Comparison of ENCODE assay signal across 8 mouse cellular contexts in the genomic region with DNA sequence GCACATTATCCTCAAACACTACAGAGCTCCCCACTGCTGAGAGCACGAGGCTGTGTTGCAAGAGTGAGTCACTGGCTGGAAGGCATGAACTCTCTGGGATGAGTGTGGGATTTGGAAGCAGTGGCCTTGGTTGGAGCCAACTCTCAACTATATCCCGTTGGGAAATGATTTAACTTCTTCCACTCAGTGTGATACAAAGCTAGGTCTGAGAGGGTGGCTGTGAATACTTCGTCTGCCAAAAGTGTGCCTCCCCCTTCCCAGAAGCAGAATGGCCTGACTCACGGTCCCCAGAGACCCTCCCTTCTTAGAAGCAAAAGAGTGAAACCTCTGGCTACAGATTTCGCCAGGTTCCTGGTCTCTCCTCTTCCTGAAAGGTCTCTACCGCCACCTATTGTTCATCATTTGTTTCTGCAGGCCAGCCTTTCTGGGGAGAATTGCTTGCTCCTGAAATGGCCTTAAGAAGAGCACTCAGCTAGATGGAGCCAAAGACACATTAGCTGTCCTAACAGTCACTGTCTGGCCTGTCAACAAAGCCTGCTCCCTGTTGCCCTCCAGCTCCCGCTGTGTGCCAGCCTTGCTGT. TPM values are rescaled to one million over a fixed set of nuclear protein-coding genes. Genes with fewer than 3 reads are reported as not detected.
DNase-seq lines count a peak whose midpoint lies in the region; ATAC-seq and TF ChIP-seq lines count a peak whose summit lies in the region.

No protein-coding gene starts in this region.

- H3K4me3 ChIP-seq in CH12.LX (replicated peaks in 1 of 3; ENCODE audit: low read depth in 2 of 3, low read length in 2 of 3, poor library complexity in 1 of 3) = no peak overlapping the region
- no peak overlapping the region for H3K4me3 ChIP-seq in forebrain, embryonic 15.5 days
- no peak overlapping the region for H3K4me3 ChIP-seq in liver, embryonic 15.5 days (replicated peaks)
- no peak overlapping the region for H3K4me3 ChIP-seq in neural tube, embryonic 12.5 days

- peak; percentile 79 for ATAC-seq in forebrain, embryonic 15.5 days (replicated peaks)
- peak; percentile 28; the same call in 1 of the 2 replicates for ATAC-seq in liver, embryonic 15.5 days (ENCODE audit: insufficient read depth)
- peak; percentile 83 for ATAC-seq in neural tube, embryonic 12.5 days (ENCODE audit: low FRiP score, low read depth)

- peaks cover 1% of the 10 kb centered on the region for H3K27me3 ChIP-seq in CH12.LX (replicated peaks)
- H3K27me3 ChIP-seq in forebrain, embryonic 15.5 days = no peaks in the 10 kb centered on the region
- H3K27me3 ChIP-seq in liver, embryonic 15.5 days = peaks cover 10% of the 10 kb centered on the region; the same call in 1 of the 2 replicates
- no peaks in the 10 kb centered on the region for H3K27me3 ChIP-seq in neural tube, embryonic 12.5 days (replicated peaks)

- H3K79me2 ChIP-seq in CH12.LX (replicated peaks; ENCODE audit: control insufficient read depth, extremely low read depth, insufficient read depth, poor library complexity, severe bottlenecking) = no peaks in the 10 kb centered on the region

- intact Hi-C loops in heart, postnatal 10 days (cut with DNase I) = loop anchor here (2.0 to 5.0 kb wide), 4 partner anchors 156 to 301 kb away; no protein-coding TSS in a partner anchor

- peak; percentile 85 to 98 for TF ChIP-seq CTCF in CH12.LX (conservative IDR thresholded peaks at IDR 0.05 in 1 of 2, IDR thresholded peaks at IDR 0.05 in 1 of 2; ENCODE audit: low read depth in 2 of 2, low read length in 2 of 2)

- H3K36me3 ChIP-seq in CH12.LX (replicated peaks in 1 of 2; ENCODE audit: control insufficient read depth in 1 of 2, insufficient read depth in 1 of 2, low read length in 1 of 2) = no peaks in the 10 kb centered on the region
- H3K36me3 ChIP-seq in forebrain, embryonic 15.5 days = no peaks in the 10 kb centered on the region
- H3K36me3 ChIP-seq in liver, embryonic 15.5 days (replicated peaks) = no peaks in the 10 kb centered on the region
- no peaks in the 10 kb centered on the region for H3K36me3 ChIP-seq in neural tube, embryonic 12.5 days

- no peak for TF ChIP-seq POLR2A in CH12.LX (IDR thresholded peaks at IDR 0.05; ENCODE audit: low read depth, low read length)

- H3K9ac ChIP-seq in CH12.LX (ENCODE audit: insufficient read depth, low read depth) = no peak overlapping the region
- no peak overlapping the region for H3K9ac ChIP-seq in forebrain, embryonic 15.5 days (replicated peaks)
- H3K9ac ChIP-seq in liver, embryonic 15.5 days = no peak overlapping the region
- H3K9ac ChIP-seq in neural tube, embryonic 12.5 days = no peak overlapping the region

- TF ChIP-seq RAD21 in CH12.LX (IDR thresholded peaks at IDR 0.05; ENCODE audit: low read depth, low read length) = peak; percentile 96

- peaks cover 5 to 14% of the 10 kb centered on the region in 2 experiments for H3K4me1 ChIP-seq in CH12.LX (ENCODE audit: control insufficient read depth in 1 of 2, insufficient read depth in 2 of 2)
- peaks cover 7% of the 10 kb centered on the region for H3K4me1 ChIP-seq in forebrain, embryonic 15.5 days
- no peaks in the 10 kb centered on the region for H3K4me1 ChIP-seq in liver, embryonic 15.5 days (replicated peaks)
- H3K4me1 ChIP-seq in neural tube, embryonic 12.5 days = peaks cover 2% of the 10 kb centered on the region; the same call in 1 of the 2 replicates

- H3K4me2 ChIP-seq in CH12.LX (ENCODE audit: insufficient read depth, low read depth, poor library complexity, severe bottlenecking) = 0 out of 2 replicates have a peak overlapping the region, but pooled peaks have one; percentile 30
- H3K4me2 ChIP-seq in forebrain, embryonic 15.5 days (replicated peaks) = no peak overlapping the region
- peak overlapping the region; percentile 34; the same call in 1 of the 2 replicates for H3K4me2 ChIP-seq in liver, embryonic 15.5 days
- H3K4me2 ChIP-seq in neural tube, embryonic 12.5 days (replicated peaks) = no peak overlapping the region

- H3K27ac ChIP-seq in CH12.LX (ENCODE audit: insufficient read depth, low read depth) = no peak overlapping the region
- H3K27ac ChIP-seq in forebrain, embryonic 15.5 days (replicated peaks) = no peak overlapping the region
- H3K27ac ChIP-seq in liver, embryonic 15.5 days (replicated peaks) = no peak overlapping the region
- no peak overlapping the region for H3K27ac ChIP-seq in neural tube, embryonic 12.5 days

- 8% methylated on average over 7 of the region's 7 CpGs for WGBS in forebrain, embryonic 15.5 days
- 11% methylated on average over 7 of the region's 7 CpGs for WGBS in liver, embryonic 15.5 days (ENCODE audit: insufficient replicate concordance)
- 11% methylated on average over 7 of the region's 7 CpGs for WGBS in neural tube, embryonic 12.5 days

- in situ Hi-C loops in CH12.LX (cut with MboI; ENCODE audit: low pct_ligation_motif_present, low pct_unique_long_range_greater_than_20kb, low sequenced_read_pairs) = loop anchor here (25.0 kb wide), 1 partner anchor 306 kb away; no protein-coding TSS in a partner anchor

- peaks cover 5% of the 10 kb centered on the region for H3K9me3 ChIP-seq in CH12.LX (replicated peaks; ENCODE audit: low read length)
- no peaks in the 10 kb centered on the region for H3K9me3 ChIP-seq in forebrain, embryonic 15.5 days
- no peaks in the 10 kb centered on the region for H3K9me3 ChIP-seq in liver, embryonic 15.5 days (replicated peaks)
- no peaks in the 10 kb centered on the region for H3K9me3 ChIP-seq in neural tube, embryonic 12.5 days

- peak; percentile 93 for DNase-seq in CH12.LX (ENCODE audit: extremely low read depth)
- peak; percentile 62 for DNase-seq in cerebellum, adult 11 months
- peak; percentile 90 to 91 for DNase-seq in heart, postnatal 10 days
- DNase-seq in kidney, postnatal 36 days = peak; percentile 63 to 68
- peak; percentile 77 for DNase-seq in thymus, postnatal 0 days (ENCODE audit: low spot score)

- dilution Hi-C loops in CH12.LX (cut with MboI; ENCODE audit: extremely low pct_ligation_motif_present, extremely low pct_unique_long_range_greater_than_20kb, low sequenced_read_pairs) = no loop called here

- 0 out of 2 replicates have a peak, but pooled peaks have one; percentile 26 for TF ChIP-seq EP300 in CH12.LX (IDR thresholded peaks at IDR 0.05; ENCODE audit: low read length)

TF ChIP-seq in CH12.LX, 34 proteins besides CTCF, POLR2A, EP300 and RAD21:
- TF ChIP-seq USF1 (IDR thresholded peaks at IDR 0.05; ENCODE audit: low read depth, low read length) (no peak), MXI1 (IDR thresholded peaks at IDR 0.05; ENCODE audit: low read depth, low read length) (no peak), E2F4 (IDR thresholded peaks at IDR 0.05; ENCODE audit: insufficient replicate concordance, low read depth, low read length) (peak; percentile 44; the same call in 1 of the 2 replicates), TCF12 (IDR thresholded peaks at IDR 0.05; ENCODE audit: low read depth, low read length) (0 out of 2 replicates have a peak, but pooled peaks have one; percentile 31), SIN3A (IDR thresholded peaks at IDR 0.05; ENCODE audit: low read length) (peak; percentile 39; the same call in 1 of the 2 replicates), ELF1 (IDR thresholded peaks at IDR 0.05; ENCODE audit: low read depth, low read length) (peak; percentile 75), IRF4 (IDR thresholded peaks at IDR 0.05; ENCODE audit: low read depth, low read length) (peak; percentile 62; the same call in 1 of the 2 replicates), ZC3H11A (IDR thresholded peaks at IDR 0.05; ENCODE audit: low read depth, low read length) (peak; percentile 12; the same call in 1 of the 2 replicates), ZKSCAN1 (IDR thresholded peaks at IDR 0.05; ENCODE audit: borderline replicate concordance, low read depth, low read length) (no peak), ETS1 (conservative IDR thresholded peaks at IDR 0.05; ENCODE audit: low read depth, low read length) (peak; percentile 34), NELFE (IDR thresholded peaks at IDR 0.05; ENCODE audit: low read depth, low read length) (peak; percentile 24; the same call in 1 of the 2 replicates), SMC3 (IDR thresholded peaks at IDR 0.05; ENCODE audit: low read depth, low read length) (peak; percentile 85)

RNA-seq across cellular contexts. Expression of a gene that starts 24.2 kb away (rescaled TPM):
- total RNA-seq in CH12.LX (2012; rRNA removed) (3.5 and 3.8 TPM in 2 replicates), CH12.LX (2014; rRNA removed) (1.6 and 3.2 TPM in 2 replicates)
- polyA plus RNA-seq in CH12.LX (2012; ENCODE audit: insufficient read length, low read depth) = 19.2 and 24.0 TPM in 2 replicates
- 65.8 and 72.4 TPM in 2 replicates for polyA plus RNA-seq in forebrain, embryonic 15.5 days (2015; fragmentation: Nextera tagmentation; extraction: Ambion mirVana)
- 10 to 100 TPM; 77.3 to 80.1 TPM for total RNA-seq in heart, postnatal 10 days (2021)
- polyA plus RNA-seq in liver, embryonic 15.5 days (2015; fragmentation: Nextera tagmentation; extraction: Ambion mirVana) = 12.3 and 12.8 TPM in 2 replicates
- polyA plus RNA-seq in neural tube, embryonic 12.5 days (2016; fragmentation: Nextera tagmentation; extraction: Ambion mirVana) = 82.6 and 90.0 TPM in 2 replicates
- polyA plus RNA-seq in thymus, postnatal 0 days (2015; fragmentation: Nextera tagmentation; extraction: Ambion mirVana) = 31.8 and 34.4 TPM in 2 replicates

Comparison
In these comparisons a context has a peak if more than half of its experiments do, and no peak if none do; other contexts are left out.
1. H3K4me2 ChIP-seq: peak in CH12.LX (single experiment) and liver, embryonic 15.5 days (single experiment); none in forebrain, embryonic 15.5 days (single experiment) and neural tube, embryonic 12.5 days (single experiment).
2. ATAC-seq: peak in every context shown above with its lines; median percentile 83 in neural tube, embryonic 12.5 days; 79 in forebrain, embryonic 15.5 days; 28 in liver, embryonic 15.5 days.
3. Peak in every context shown above with its lines, with median percentiles within 50 percentile points of each other: DNase-seq.